Mouse (Mus musculus) cerebellum, adult 18-20 months (tissue): Measurements from ENCODE around the gene Gcnt1.

Source experiments
- DNase-seq, 2 experiments: peaks; one replicate each; pipeline ENCODE4 v3.0.0; 2021

Gene Gcnt1

DNA sequence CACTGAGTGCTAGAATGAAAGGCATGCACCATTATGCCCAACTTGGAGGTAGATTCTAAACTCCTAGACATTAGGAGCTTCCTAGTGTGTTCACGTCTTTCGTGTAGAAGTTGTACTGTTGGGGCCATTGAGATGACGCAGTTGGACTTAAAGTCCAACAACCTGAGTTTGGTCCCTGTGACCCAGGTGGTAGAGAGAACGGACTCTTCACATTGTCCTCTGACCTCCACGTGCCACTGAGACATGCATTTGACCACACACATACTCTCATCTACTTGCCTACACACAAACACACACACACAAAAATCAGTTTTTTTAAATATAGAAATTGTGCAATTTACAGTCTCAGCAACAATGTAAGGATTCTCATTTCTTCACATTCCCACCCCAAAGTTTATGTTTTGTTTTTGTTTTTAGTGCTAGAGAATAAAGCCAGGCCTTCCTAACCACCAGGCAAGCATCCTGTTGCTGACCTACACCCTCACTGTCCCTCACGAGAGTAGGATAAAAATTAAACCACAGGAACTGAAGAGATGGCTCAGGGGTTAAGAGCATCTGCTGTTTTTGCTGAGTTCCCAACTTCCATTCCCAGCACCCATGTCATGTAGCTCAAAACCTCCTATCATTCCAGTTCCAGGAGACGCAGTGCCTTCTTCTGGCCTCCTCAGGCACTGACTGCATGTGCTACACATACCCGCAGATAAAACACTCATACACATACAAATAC, 6.1 kb downstream of the Gcnt1 start:
- no peak for DNase-seq

DNA sequence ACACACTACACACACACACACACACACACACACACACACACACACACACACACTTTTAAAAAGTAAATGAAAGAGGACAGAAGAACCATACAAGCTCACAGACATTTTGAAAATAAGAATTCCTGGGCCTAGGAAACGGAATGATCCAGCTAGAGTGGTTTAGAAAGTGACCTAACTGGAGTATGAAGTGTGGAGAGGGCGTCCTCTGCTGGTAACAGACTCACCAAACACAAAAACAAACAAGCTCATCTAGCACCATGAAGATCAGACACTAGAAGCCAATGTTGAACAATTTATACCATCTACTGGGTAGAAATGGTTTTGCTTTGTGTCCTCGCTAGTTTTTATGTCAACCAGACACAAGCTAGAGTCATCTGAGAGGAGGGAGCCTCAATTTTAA, 7.9 kb downstream of the Gcnt1 start:
- DNase-seq, result peak; percentile 39 to 56

DNA sequence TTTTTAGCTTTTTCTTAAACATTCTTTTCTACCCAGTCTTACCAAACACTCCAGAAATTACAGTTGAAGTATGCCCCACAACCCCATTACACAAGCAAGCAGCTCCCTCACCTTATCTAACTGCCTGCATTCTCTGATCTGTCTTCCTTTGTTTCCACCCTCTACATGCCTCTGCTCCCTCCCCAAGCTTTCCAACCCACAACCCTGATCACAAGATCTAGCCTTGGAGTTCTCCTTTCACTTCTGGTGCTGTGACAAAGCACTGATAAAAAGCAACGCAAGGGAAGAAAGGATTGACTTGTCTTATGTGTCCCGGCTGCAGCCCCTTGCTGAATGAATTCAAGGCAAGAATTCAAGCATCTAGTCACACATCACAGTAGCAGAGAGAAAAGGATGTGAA, 11.5 kb downstream of the Gcnt1 start:
- no peak for DNase-seq

DNA sequence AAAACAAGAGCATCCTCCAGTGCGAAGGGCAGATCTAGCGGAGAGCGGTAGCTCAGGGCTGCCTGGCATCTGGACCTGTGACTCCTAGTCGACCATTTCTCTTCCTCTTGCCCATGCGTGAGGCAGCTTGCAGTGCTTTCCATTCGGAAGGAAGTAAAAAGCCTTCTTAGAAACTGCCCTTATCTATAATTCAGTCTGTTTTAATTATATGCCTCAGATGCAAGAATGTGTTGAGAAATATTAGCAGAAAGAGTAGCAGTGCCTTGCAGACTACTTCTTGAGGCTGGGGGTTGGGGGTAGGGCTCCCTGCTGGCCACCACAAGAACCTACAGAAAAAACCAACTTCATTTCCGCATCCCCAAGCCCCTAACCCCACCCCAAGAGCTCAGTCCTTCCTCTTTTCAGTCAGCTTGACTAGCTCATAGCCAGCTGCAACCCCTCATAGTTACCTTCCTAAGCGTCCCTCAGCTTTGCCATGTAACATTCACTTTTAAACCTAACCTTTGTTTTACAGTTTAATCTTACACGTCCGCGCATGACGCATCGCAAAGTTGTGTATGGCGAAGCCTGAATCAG, 13.2 kb downstream of the Gcnt1 start:
- DNase-seq, result no peak

DNA sequence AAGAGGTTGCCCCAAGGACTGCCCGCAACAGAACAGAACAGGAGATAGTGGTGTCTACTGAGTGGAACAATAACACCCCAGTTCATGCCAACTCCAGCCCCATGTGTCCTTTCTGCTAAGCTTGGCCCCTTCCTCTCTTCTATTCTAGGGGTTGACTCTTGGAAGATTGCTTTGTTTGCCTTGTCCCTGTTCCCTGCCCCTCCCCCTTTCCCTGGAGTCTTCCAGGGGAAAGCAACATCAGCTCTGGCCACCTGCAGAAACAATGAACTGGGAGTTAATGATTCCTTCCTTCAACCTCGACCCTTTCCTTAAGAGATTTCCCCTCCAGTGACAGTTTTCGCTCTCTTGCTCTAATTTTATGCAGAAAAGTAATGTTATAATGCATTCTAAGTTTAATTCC, 15.3 kb downstream of the Gcnt1 start:
- DNase-seq, result no peak

DNA sequence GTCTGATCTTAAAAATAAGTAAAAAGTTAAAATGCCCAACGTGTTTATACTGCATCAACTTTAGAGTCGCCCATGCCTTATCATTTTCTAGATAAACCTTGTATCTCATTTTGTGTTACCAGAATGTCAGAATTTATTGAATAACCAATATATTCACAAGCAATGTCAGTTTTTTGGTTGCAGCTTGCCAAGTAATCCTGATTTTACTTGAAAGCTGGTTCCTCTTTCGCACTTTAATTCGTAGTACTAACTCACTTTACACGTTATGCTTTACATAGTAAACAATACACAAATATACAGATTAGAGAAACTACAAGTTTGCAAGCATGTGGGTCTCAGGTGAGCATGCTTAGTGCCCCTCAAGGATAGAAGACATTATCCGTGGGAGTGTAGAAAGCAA, 15.7 kb downstream of the Gcnt1 start:
- DNase-seq, result no peak

DNA sequence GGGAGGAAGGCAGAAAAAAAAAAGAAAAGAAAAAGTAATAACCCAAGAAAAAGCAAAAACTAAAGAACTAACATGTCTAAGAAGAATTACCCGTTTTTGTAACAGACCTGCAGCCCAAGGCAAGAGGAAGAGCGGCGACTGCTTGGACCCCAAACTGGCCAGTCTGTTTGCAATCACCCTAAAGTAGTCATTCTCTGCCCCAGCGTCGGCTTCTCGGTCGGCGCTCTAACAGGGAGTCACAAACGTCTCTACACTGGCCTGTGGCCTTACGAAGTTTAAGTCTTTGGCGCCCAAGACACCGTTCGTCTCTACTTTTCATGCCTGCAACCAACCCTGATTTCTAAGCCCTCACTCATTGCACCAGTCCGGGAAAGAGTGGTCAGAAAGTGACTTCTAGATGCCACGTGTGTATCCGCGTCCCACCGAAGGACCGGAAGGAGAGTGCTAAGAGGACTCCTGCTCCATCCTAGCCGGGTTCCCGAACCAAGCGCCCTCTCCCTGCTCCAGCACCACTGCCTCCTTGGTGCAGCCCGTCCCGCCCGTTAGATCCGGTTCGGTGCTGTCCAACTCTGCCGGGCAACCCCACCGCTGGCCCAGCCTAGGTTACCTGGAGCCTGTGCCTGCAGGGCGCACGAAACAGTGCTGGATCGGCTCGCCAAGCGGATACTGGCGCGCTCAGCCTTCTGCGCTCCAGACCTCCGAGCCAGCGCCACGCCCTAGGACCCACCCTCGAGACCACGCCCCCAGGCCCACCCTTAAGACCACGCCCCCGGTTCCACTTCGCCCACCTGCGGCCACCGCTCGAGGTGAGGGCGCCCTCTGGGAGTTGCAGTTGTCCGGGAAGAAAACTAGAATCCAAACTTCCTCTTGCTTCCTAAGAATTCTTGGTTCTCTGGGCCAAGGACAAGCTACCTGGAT, 16.4 kb downstream of the Gcnt1 start:
- DNase-seq, result peak; percentile 84 to 88

DNA sequence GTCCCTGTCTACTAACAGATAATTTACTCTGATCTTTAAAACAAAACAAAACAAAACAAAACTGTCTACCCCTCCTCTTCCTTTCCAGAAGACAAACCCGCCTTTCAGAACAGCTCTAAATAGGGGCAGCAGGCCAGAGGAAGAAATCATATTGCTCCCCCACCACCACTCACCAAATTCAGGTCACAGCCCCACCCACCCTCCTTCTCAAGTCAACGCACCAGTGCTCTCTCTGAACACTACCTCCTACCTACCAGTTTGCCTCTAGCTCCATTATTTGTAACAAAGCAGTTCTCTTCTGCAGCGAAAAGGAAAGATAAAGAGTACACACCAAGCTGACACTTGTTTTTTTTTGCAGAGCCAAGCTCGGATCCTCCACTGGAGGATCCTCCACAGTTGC, 17.3 kb downstream of the Gcnt1 start:
- peak in 1 of 2 experiments; percentile 36 for DNase-seq

DNA sequence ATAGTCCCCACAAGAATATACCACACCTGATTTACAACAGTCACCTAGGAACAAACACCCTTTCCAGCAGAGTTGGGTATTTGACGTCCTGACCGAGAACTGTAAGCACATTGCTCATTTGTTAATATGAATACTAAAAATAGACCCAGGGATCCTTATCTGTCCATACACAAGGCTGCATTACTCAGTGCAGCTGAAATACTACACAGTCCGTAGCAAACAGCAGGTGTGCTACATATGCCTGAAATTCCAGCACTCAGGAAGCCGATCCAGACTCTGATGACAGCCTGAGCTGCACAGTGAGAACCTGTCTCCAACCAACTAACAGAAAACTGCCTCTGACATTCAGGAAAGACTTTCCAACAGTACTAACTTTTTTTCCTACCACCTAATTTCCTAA, 17.8 kb downstream of the Gcnt1 start:
- peak; percentile 39 to 50 for DNase-seq

DNA sequence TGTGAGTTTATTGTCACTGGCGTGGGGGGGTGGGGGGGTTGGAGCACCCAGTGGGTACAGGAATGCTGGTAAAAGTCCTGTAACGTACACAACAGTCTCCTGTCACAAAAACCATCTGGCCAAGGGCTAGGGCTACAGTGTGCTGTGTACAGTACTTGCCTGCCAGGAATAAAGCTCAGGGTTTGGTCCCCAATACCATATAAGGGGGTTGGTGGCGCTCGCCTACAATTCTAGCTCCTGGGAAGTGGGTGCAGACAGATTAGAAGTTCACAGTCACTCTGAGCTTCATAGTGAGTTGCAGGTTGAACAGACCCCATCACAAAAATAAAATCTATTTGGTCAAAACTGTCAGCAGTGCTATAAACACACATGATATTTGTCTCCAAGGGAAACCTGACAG, 18.3 kb downstream of the Gcnt1 start:
- no peak for DNase-seq

DNA sequence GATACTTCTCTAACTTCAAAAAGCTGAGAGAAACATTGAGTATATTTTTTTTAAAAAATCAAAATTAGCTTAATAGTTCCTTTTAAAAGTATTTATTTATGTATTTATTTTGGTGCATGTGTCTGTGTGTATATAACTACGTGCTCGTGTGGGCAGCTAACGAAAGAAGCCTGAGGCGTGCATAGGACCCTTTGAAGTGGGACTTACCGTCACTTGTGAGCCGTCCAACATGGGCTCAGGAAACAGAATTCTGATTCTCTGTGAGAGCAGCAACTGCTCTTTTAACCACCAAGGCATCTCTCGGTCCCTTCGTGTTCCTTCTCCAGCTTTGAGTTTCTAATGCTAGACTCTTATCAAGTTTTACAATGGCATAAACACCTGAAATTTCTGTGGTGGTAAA, 18.9 kb downstream of the Gcnt1 start:
- no peak for DNase-seq

DNA sequence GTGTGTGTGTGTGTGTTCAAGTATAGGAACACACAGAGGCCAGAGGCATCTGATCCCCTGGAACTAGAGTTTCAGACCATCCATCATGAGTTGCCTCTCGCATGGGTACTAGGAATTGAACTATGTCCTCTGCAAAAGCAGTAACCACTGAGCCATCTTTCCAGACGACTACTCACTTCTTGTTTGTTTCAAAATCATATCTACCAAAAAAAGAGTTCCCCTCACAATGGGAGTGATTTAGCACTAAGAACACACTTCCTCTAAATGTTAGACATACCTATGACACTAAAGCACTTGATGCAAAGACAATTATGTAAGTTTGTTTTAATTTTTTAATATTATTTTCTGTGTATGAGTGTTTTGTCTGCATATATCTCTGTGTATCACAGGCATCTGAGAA, 24.8 kb downstream of the Gcnt1 start:
- DNase-seq, result no peak

DNA sequence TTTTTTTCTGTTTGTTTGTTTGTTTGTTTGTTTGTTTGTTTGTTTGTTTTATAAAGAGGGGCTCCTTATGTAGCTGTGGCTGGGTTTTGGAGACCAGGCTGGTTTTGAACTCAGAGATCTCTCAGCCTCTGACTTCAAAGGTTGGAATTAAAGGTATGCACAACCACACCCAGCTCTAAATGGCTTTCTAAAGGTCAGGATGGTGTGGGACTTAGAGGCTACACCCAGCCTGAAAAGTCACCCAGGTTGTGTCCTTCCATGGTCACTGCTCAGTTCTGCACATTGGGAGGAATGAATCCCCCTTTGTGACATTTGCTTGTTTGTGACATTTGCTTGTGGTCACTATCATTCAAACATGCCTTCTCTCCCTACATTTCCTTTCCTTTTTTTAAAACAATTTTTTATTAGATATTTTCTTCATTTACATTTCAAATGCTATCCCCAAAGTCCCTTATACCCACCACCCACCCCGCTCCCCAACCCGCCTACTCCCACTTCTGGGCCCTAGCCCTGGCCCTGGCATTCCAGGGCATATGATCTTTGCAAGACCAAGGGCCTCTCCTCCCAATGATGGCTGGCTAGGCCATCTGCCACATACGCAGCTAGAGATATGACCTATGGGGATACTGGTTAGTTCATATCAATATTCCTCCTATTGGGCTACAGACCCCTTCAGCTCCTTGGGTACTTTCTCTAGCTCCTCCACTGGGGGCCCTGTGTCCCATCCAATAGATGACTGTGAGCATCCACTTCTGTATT, 25.7 kb downstream of the Gcnt1 start:
- DNase-seq, result no peak

DNA sequence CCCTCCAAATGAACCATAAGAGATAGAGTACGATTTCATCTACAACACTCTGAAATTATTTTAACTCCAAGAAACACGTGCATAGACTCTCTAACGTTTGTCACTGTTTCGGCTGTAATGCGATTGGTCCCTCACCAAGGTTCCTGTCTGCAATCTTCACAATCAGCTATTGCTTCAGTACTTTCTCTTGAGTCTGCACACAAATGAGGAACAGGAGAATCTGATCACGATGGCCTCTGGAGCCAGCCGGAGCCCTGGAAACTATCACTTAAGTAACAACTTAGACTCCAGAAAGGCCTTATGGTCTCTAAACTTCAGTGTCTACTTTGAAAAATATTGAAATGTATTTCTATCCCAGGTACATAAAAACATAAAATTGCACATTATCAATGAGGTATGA, 27.8 kb downstream of the Gcnt1 start:
- no peak for DNase-seq

DNA sequence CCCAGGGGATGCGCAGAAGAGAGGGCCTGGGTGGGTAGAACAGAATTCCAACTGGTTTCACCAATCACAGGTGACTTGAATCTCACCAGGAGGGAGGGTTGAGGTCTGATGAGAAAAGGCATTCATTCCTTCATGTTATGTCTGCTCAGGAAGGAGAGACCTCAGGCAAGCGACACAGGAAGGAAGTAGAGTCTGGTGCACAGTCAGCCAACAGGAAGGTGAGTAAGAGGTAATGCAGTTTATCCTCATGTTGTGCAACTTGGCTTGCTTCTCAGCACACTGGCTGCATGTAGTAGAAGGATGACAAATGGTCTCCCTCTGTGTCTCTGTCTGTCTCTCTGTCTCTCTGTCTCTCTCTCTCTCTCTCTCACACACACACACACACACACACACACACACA, 33.1 kb downstream of the Gcnt1 start:
- no peak for DNase-seq

DNA sequence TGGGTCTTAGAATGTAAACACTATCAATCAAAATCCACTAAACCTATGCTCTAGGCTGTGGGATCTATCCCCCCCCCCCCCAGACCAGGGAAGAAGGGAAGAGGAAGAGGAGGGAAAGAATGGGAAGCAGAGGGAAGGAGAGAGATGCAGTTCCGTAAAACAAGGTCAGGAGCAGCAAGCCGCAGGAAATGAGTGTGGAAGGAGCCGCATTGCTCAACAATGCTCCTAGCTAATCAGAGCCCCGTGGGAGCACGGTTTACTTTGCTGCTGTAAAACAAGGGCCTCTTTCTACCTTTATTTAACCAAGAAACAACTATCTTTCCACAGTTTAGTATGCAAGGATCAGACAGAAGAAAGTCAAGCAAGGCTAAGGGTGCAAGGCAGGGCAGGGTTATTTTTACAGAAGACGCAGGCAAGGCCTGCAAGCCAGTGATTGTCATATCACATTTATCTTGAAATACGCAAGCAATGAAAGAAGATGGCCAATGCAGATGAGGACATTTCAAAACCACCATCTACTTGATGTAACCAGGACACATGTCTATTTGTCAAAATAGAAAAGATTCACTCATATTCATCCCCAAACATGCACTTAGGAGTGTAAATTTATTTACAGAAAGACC, 35.5 kb downstream of the Gcnt1 start:
- DNase-seq, result no peak

DNA sequence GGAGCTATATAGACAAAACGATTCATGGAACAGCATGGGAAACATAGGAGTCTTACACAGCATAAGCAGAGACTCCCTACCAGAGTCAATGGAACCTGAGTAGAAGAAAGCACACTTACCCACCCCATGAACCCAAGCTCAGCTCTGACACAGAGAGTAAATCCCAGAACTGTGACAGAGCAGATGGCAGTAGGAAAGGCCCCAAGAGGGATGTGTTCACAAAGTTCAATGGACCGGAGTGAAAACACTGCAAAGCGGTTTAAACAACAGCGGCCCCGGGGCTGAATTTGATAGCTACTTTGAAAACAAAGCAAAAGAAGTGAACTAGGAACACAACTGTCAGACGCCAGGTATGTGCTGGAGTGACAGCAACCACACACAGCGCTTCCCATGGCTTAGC, 36.0 kb downstream of the Gcnt1 start:
- no peak for DNase-seq

DNA sequence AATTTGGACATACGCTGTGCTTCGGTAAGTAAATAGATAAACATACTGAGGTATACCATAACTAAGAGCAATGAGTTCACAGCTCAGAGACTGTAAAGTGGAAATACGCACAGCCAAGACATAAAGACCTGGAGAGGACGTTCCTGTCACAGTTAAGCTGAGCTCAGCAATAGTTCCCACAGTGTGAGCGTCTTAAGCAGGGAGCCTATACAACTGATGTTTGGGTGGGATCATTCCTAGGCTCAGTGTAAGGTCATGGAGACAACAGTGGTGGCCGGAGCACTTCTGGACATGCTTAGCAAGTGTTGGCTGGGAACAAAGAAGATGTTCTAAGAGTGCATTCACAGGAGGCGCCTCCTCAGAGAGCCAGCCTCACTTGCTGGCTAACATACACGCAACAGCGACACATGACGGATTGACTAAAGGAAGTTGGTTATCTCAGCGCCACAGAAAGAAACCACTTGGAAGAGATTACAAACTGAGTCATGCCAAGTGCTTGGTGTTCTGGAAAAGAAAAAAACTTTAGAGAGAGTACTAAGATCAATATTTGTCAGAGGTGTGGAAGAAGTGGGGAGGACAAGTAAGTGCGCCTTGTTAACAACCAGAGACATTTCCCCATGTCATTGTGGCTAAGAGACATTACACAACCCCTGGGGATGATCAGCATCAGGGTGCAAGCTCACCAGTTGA, 37.9 kb downstream of the Gcnt1 start:
- no peak for DNase-seq

DNA sequence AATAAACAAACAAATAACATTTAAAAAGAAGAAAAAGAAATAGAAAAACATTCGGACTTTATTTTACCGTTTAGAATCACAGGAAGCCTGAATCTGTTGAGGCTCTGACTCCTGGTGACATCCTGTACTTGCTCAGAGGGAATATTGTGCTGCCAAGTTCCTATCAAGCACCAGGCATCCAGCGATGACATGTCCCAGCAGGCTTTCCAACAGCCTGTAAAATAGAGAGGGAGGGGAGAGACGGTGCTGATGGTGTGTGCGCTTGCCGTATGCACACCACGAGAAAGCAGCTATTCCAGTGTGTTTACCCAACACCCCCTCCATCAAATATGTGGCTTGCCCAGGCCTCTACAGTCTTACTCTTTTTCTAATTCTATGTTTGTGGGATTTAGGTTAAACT, 39.6 kb downstream of the Gcnt1 start:
- peak in 1 of 2 experiments; percentile 57 for DNase-seq

DNA sequence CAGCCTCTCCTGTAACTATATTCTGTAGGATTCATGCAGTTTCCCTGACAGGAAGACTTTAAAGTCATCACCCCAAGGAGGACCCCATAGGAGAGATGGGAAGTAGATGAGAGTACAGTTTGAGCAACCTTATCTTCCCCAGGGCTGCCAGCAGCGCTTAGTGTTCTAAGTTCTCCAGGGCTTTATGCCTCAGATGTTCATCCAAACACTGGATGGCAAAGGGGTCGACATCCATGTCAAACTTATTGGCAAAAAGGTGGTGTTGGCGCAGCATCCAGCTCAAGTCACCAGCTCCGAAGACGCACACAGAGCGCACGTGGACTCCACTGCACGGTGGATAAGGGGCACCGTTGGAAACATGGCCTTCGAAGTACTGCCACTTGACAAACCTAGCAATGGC, 43.7 kb downstream of the Gcnt1 start:
- DNase-seq, result no peak

DNA sequence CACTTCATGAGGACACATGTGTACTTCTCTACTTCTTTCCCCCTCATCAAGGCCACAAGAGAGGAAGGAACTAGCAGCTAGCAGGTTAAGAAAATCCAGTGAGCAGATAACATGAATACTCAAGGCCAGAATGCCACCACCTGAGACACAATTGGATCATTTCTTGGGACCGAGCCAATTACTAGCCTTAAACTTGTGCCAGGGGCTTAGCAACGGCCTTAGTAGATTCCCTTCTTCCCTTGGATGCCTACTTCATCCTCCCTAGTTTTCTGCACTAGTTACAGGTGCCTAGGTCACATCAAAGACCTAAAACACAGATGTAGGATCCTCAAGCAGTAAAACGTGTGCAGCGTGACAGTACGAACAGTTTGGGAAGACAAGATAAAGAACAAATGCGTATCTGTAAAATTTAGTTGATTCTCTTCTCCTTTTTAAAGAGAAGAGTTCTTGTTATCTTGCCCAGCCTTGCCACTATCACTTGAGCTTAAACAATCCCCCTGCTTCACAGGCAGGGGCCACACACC, 44.7 kb downstream of the Gcnt1 start:
- no peak for DNase-seq

DNA sequence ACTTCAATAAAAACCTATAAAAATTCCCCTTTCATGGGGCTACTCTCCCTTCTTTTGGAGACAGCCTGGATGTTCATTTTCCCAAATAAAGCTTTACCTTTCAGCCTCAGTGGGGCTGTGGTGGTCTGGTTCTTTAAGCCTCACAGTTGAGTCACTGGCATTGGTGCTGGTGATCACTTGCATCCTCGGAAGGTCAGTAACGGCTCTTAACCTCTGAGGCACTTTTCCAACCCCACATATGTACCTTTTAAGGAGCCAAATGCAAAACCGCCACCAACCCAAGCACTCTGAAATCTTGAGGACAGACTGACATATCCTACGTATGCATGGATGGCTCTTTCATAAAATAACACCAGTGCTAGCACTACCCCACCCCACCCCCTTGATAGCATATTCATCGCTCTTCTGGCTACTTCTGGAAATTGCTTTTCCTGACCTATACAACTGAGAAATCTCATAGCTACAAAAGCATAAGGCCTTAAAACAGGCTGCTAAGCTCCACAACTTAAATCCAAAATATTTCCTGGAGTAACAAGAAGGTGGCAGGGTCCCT, 48.9 kb downstream of the Gcnt1 start:
- DNase-seq, result no peak
